Mouse (Mus musculus) kidney, adult 2 months (tissue): Measurements from ENCODE around the gene Heatr6.

Experiments
- CTCF ChIP-seq: fragments of 200-500 bp; conservative IDR thresholded peaks from 2 replicates; pipeline ENCODE4 v1.5.1; 2011; ENCODE audit warnings: low read depth, mild to moderate bottlenecking, control low read depth, low read length, moderate library complexity, mixed read lengths; ENCODE audit not compliant: insufficient read depth, insufficient read length
- POLR2A ChIP-seq: fragments of 200-500 bp; IDR thresholded peaks from one replicate; pipeline ENCODE4 v1.6.1; 2011; ENCODE audit warnings: low read depth, low read length, control low read depth

DNA sequence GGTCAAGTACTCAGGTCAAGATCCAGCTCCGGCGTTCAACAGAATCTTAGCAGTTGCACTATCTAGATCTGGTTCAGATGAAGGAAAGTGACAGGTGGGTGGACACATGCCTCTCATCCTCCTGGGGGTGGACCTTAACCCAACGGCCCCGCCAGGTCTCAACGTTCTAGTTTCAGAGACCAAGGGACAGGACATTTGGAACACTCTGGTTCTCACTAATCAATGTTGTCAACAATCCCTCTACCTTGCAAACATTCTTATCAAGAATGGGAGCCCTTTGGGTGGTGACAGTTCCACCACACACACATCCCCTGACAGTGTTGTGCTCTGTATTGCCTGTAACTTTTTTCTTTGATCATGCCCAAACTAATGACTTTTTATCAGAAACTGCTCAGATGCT, 11.7 kb upstream of the Heatr6 start:
- TF ChIP-seq CTCF = no peak
- TF ChIP-seq POLR2A = no peak
